Mouse (Mus musculus): ENCODE measurements around the gene Alk. TPM values are rescaled to one million over a fixed set of nuclear protein-coding genes. Genes with fewer than 3 reads are reported as not detected.

Gene Alk
- polyA plus RNA-seq, 1 experiment, result not detected

DNA sequence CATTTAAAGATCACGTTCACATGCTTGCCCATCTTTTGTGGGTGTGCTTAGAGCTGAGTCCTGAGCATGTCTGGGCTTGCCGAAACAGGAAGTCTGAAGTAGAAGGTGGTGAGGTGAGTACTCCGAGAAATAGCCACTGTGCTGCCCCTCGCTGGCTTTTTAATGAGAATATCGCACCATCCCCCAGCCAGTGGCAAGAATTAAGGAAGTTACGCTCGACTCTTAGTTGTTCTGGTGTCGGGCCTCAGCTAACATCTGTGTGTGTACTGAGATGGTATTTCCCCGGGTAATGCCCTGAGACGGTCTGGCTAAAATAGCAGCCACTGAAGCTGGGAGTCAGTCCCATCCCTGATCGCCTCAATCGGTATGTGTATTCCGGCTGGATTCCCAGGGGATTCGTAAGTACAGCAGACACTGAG, 424.7 kb downstream of the Alk start:
- Histone ChIP-seq H3K4me3 (ENCODE audit: insufficient read depth, poor library complexity, severe bottlenecking) (no peak overlapping the region), H3K27me3 (ENCODE audit: control insufficient read depth, insufficient read depth, insufficient read length) (no peaks in the 10 kb centered on the region), H3ac (ENCODE audit: control insufficient read depth, insufficient read length, low read depth) (no peak overlapping the region), H3K79me3 (ENCODE audit: low read depth) (no peaks in the 10 kb centered on the region), H3K36me3 (ENCODE audit: control insufficient read depth, insufficient read depth) (no peaks in the 10 kb centered on the region), H3K79me2 (ENCODE audit: control insufficient read depth, insufficient read depth) (no peaks in the 10 kb centered on the region)
- TF ChIP-seq FOSL1 (IDR thresholded peaks at IDR 0.05; ENCODE audit: insufficient read depth, low read length, poor library complexity, severe bottlenecking) (no peak), USF1 (IDR thresholded peaks at IDR 0.05; ENCODE audit: low read depth) (no peak), MAX (IDR thresholded peaks at IDR 0.05) (no peak), CTCF (IDR thresholded peaks at IDR 0.05; ENCODE audit: control insufficient read depth, insufficient read depth, insufficient read length) (no peak), CEBPB (IDR thresholded peaks at IDR 0.05; ENCODE audit: low read depth) (no peak), MYOD1 (IDR thresholded peaks at IDR 0.05; ENCODE audit: control insufficient read depth, insufficient read length, low read depth) (no peak), MYOG (IDR thresholded peaks at IDR 0.05; ENCODE audit: control insufficient read depth, extremely low read depth, insufficient read length) (no peak)

DNA sequence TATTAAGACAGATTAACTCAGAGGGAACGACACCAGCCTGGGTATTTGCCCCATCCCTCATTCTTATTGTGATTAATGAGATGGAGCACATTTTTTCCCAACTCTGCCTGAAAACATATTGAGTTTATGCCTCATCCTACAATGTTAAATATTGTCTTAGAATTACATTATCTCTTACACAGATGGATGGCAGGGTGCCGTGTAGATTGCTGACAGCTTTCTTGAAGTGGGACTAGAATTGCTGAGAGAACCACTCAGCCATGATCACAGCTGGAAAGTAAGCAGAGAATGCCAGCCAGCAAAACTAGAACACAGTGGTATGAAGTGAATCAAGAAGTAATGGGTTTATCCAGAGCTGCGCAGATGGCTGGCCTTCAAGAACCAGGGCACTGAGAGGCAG, 430.6 kb downstream of the Alk start:
- Histone ChIP-seq H3K79me2 (ENCODE audit: control insufficient read depth, insufficient read depth) (no peaks in the 10 kb centered on the region), H3K27me3 (ENCODE audit: control insufficient read depth, insufficient read depth, insufficient read length) (no peaks in the 10 kb centered on the region), H3K79me3 (ENCODE audit: low read depth) (no peaks in the 10 kb centered on the region), H3K4me3 (ENCODE audit: insufficient read depth, poor library complexity, severe bottlenecking) (no peak overlapping the region), H3ac (ENCODE audit: control insufficient read depth, insufficient read length, low read depth) (no peak overlapping the region), H3K36me3 (ENCODE audit: control insufficient read depth, insufficient read depth) (no peaks in the 10 kb centered on the region)
- TF ChIP-seq MYOD1 (IDR thresholded peaks at IDR 0.05; ENCODE audit: control insufficient read depth, insufficient read length, low read depth) (no peak), CTCF (IDR thresholded peaks at IDR 0.05; ENCODE audit: control insufficient read depth, insufficient read depth, insufficient read length) (no peak), FOSL1 (IDR thresholded peaks at IDR 0.05; ENCODE audit: insufficient read depth, low read length, poor library complexity, severe bottlenecking) (no peak), USF1 (IDR thresholded peaks at IDR 0.05; ENCODE audit: low read depth) (no peak), CEBPB (IDR thresholded peaks at IDR 0.05; ENCODE audit: low read depth) (no peak), MYOG (IDR thresholded peaks at IDR 0.05; ENCODE audit: control insufficient read depth, extremely low read depth, insufficient read length) (no peak), MAX (IDR thresholded peaks at IDR 0.05) (no peak)

DNA sequence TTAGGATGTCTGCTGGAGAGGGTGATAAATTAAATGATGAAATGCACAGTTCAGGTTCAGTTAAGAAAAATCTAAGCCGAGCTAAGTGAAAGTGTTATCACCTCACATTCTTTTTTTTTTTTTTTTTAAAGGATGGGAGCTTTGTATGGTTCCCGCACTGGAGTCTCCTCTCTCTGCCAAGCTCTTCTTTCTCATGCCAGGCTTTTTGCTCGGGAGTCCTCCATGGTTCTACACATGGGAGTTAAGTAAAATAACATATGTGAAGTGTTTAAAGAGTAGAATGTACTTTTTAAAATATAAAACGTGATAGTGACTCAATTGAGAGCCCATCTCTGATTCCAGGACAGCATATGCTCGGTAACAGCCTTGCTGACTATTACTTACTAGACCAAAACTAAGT, 436.3 kb downstream of the Alk start:
- TF ChIP-seq CEBPB (IDR thresholded peaks at IDR 0.05; ENCODE audit: low read depth) (no peak), CTCF (IDR thresholded peaks at IDR 0.05; ENCODE audit: control insufficient read depth, insufficient read depth, insufficient read length) (no peak), MYOG (IDR thresholded peaks at IDR 0.05; ENCODE audit: control insufficient read depth, extremely low read depth, insufficient read length) (no peak), MAX (IDR thresholded peaks at IDR 0.05) (no peak), MYOD1 (IDR thresholded peaks at IDR 0.05; ENCODE audit: control insufficient read depth, insufficient read length, low read depth) (no peak)
- no peaks in the 10 kb centered on the region for H3K36me3 ChIP-seq (ENCODE audit: control insufficient read depth, insufficient read depth)
- H3K79me2 ChIP-seq (ENCODE audit: control insufficient read depth, insufficient read depth), result no peaks in the 10 kb centered on the region
- no peak overlapping the region for H3ac ChIP-seq (ENCODE audit: control insufficient read depth, insufficient read length, low read depth)
- H3K27me3 ChIP-seq (ENCODE audit: control insufficient read depth, insufficient read depth, insufficient read length), result no peaks in the 10 kb centered on the region
- H3K4me3 ChIP-seq (ENCODE audit: insufficient read depth, poor library complexity, severe bottlenecking), result no peak overlapping the region
- H3K79me3 ChIP-seq (ENCODE audit: low read depth), result no peaks in the 10 kb centered on the region

DNA sequence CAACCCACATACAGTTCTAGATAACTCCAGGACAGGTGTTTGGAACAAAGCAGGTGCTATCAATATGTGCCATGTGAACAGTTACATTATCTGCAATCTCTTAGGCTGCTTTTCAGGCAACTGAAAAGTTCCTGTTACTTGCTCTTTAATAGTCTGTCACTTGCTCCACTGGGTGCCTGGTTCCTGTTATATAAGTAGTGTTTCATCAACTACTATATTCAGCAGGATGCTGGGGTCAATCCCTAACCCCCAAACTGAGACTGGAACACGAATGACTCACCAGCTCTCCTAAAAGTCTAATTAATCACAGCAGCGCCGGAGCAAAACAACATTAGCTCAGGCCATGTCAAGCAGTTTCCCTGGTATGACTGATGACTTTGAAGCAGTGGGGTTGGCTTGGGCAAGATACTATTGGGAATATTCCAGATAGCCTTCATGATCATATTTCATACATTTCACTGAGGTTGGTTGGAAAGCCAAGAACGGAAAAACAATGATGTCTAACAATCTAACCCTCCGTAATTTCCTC, 445.5 kb downstream of the Alk start:
- TF ChIP-seq MAX (IDR thresholded peaks at IDR 0.05), result no peak
- TF ChIP-seq CTCF (IDR thresholded peaks at IDR 0.05; ENCODE audit: control insufficient read depth, insufficient read depth, insufficient read length), result no peak
- TF ChIP-seq FOSL1 (IDR thresholded peaks at IDR 0.05; ENCODE audit: insufficient read depth, low read length, poor library complexity, severe bottlenecking), result no peak
- no peak for TF ChIP-seq MYOD1 (IDR thresholded peaks at IDR 0.05; ENCODE audit: control insufficient read depth, insufficient read length, low read depth)
- no peak for TF ChIP-seq USF1 (IDR thresholded peaks at IDR 0.05; ENCODE audit: low read depth)
- no peak for TF ChIP-seq MYOG (IDR thresholded peaks at IDR 0.05; ENCODE audit: control insufficient read depth, extremely low read depth, insufficient read length)
- TF ChIP-seq CEBPB (IDR thresholded peaks at IDR 0.05; ENCODE audit: low read depth), result no peak
- H3ac ChIP-seq (ENCODE audit: control insufficient read depth, insufficient read length, low read depth), result no peak overlapping the region
- H3K36me3 ChIP-seq (ENCODE audit: control insufficient read depth, insufficient read depth), result no peaks in the 10 kb centered on the region
- no peak overlapping the region for H3K4me3 ChIP-seq (ENCODE audit: insufficient read depth, poor library complexity, severe bottlenecking)
- H3K79me3 ChIP-seq (ENCODE audit: low read depth), result no peaks in the 10 kb centered on the region
- no peaks in the 10 kb centered on the region for H3K79me2 ChIP-seq (ENCODE audit: control insufficient read depth, insufficient read depth)
- no peaks in the 10 kb centered on the region for H3K27me3 ChIP-seq (ENCODE audit: control insufficient read depth, insufficient read depth, insufficient read length)

DNA sequence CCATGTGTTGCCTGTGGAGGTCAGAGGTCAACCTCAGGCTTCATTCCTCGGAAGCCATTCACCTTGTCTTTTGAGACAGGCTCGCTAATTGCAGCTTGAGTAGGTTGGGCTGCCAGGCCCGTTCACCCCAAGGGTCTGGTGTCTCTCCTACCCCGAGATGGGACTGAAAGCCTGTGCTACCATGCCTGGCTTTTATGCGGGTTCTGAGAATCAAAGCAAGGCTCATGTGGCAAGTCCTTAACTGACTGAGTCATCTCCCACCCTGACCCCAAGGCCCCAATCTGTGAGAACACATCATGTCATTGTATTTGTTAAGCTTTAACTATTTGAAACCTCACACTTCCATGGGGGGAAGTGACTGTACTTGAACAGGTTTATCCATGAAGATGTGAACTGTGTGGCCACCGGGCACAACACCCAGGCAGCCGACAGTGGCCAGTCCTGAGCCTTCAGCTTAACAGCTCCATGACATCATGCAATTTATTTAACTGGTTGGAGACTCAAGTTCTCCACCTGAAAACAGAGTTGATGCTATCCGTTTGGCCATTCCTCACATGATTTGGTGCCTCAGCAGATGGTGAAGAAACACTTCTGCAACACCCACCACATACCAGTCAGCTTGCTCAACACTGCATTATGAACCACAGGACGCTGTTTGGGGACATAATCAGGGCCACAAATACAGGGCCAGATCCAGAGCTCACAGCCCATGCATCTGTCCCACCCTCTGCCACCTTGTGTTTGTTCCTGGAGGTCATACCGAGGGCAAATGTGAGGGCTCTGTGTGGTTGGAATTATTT, 446.4 kb downstream of the Alk start:
- peak; percentile 5 for TF ChIP-seq CEBPB (IDR thresholded peaks at IDR 0.05; ENCODE audit: low read depth)
- no peak for TF ChIP-seq MAX (IDR thresholded peaks at IDR 0.05)
- no peak for TF ChIP-seq MYOG (IDR thresholded peaks at IDR 0.05; ENCODE audit: control insufficient read depth, extremely low read depth, insufficient read length)
- H3K79me3 ChIP-seq (ENCODE audit: low read depth), result no peaks in the 10 kb centered on the region
- no peak overlapping the region for H3ac ChIP-seq (ENCODE audit: control insufficient read depth, insufficient read length, low read depth)
- no peak overlapping the region for H3K4me3 ChIP-seq (ENCODE audit: insufficient read depth, poor library complexity, severe bottlenecking)
- no peaks in the 10 kb centered on the region for H3K36me3 ChIP-seq (ENCODE audit: control insufficient read depth, insufficient read depth)
- no peaks in the 10 kb centered on the region for H3K27me3 ChIP-seq (ENCODE audit: control insufficient read depth, insufficient read depth, insufficient read length)
- H3K79me2 ChIP-seq (ENCODE audit: control insufficient read depth, insufficient read depth), result no peaks in the 10 kb centered on the region

DNA sequence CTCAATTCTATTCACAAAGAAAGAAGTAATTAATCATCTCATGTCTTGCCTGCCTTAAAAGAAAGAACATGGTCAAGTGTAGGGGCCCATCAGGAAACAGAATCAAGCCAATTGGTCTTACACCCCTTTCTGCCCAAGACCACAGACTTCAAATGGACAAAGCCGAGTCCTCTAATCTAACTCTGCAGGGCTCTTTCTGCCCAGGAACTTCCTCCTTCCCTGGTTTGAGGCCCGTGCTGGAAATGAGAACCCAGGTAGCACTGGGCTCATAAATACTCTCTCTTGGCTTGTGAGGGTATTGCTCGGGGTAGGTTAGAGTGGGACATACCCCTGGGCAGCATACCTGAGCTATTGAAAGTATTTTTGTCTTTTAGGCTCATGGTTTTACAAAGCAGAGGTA, 451.4 kb downstream of the Alk start:
- Histone ChIP-seq H3K27me3 (ENCODE audit: control insufficient read depth, insufficient read depth, insufficient read length) (no peaks in the 10 kb centered on the region), H3K79me2 (ENCODE audit: control insufficient read depth, insufficient read depth) (no peaks in the 10 kb centered on the region), H3ac (ENCODE audit: control insufficient read depth, insufficient read length, low read depth) (no peak overlapping the region), H3K4me3 (ENCODE audit: insufficient read depth, poor library complexity, severe bottlenecking) (no peak overlapping the region), H3K79me3 (ENCODE audit: low read depth) (no peaks in the 10 kb centered on the region), H3K36me3 (ENCODE audit: control insufficient read depth, insufficient read depth) (no peaks in the 10 kb centered on the region)
- no peak for TF ChIP-seq MYOD1 (IDR thresholded peaks at IDR 0.05; ENCODE audit: control insufficient read depth, insufficient read length, low read depth)
- TF ChIP-seq CEBPB (IDR thresholded peaks at IDR 0.05; ENCODE audit: low read depth), result no peak
- no peak for TF ChIP-seq USF1 (IDR thresholded peaks at IDR 0.05; ENCODE audit: low read depth)
- TF ChIP-seq MAX (IDR thresholded peaks at IDR 0.05), result no peak
- no peak for TF ChIP-seq FOSL1 (IDR thresholded peaks at IDR 0.05; ENCODE audit: insufficient read depth, low read length, poor library complexity, severe bottlenecking)
- TF ChIP-seq MYOG (IDR thresholded peaks at IDR 0.05; ENCODE audit: control insufficient read depth, extremely low read depth, insufficient read length), result no peak
- TF ChIP-seq CTCF (IDR thresholded peaks at IDR 0.05; ENCODE audit: control insufficient read depth, insufficient read depth, insufficient read length), result no peak

Measured in C2C12 (cell line).